Mouse (Mus musculus) lung, postnatal 0 days (tissue): Measurements from ENCODE around the gene Clec2e.
A peak's percentile ranks its signal among the peaks of the same experiment; 100 is the strongest.

ENCODE experiments used
- CTCF ChIP-seq: IDR thresholded peaks from 2 replicates; pipeline ENCODE4 v1.5.1; 2016; ENCODE audit warnings: antibody characterized with exemption, mild to moderate bottlenecking
- EP300 ChIP-seq: IDR thresholded peaks from 2 replicates; pipeline ENCODE4 v1.6.1; 2016; ENCODE audit warnings: antibody characterized with exemption, mild to moderate bottlenecking, control low read depth

- TF ChIP-seq CTCF (no peak), EP300 (peak; percentile 75; the same call in 1 of the 2 replicates)
These were observed 12.4 kb upstream of the Clec2e start for GRCm38 (mm10) chr6:129113030-129113673.
